9 mouse cellular contexts compared by ENCODE assay signal in genomic region chr11:18754732-18755525, GRCm38 (mm10).
DNase-seq lines count a peak whose midpoint lies in the region; ATAC-seq and TF ChIP-seq lines count a peak whose summit lies in the region.
"Had no signal": no experiment of that assay in that cellular context is flagged by ENCODE, and none has a peak within 500 bp of the region (broad histone marks: within the 10 kb centered on the region; RNA-seq: fewer than 3 reads in every experiment).

No protein-coding gene starts in this region.

- peak overlapping the region; percentile 56 for H3K4me2 ChIP-seq in lung, embryonic 14.5 days
- peak overlapping the region; percentile 55 for H3K4me2 ChIP-seq in stomach, embryonic 16.5 days (ENCODE audit: low read depth, low read length)

- peak overlapping the region; percentile 79 for H3K27ac ChIP-seq in lung, embryonic 14.5 days (ENCODE audit: low read depth)
- peak overlapping the region; percentile 58; the same call in 1 of the 2 replicates for H3K27ac ChIP-seq in limb, embryonic 10.5 days
- H3K27ac ChIP-seq in stomach, embryonic 16.5 days (ENCODE audit: low read length), result peak overlapping the region; percentile 94

- peak overlapping the region; percentile 21 for H3K9ac ChIP-seq in lung, embryonic 14.5 days
- peak overlapping the region; percentile 57 for H3K9ac ChIP-seq in stomach, embryonic 16.5 days (ENCODE audit: low read length)

- 16% methylated on average over 9 of the region's 9 CpGs for WGBS in lung, embryonic 14.5 days
- 43% methylated on average over 9 of the region's 9 CpGs for whole genome bisulfite sequencing in limb, embryonic 10.5 days
- WGBS in stomach, embryonic 16.5 days, result 19% methylated on average over 9 of the region's 9 CpGs

- DNase-seq in cerebellum, postnatal 4 days (ENCODE audit: low spot score in 2 of 2), result no peak
- DNase-seq in lung, embryonic 14.5 days, result peak; percentile 71
- DNase-seq in lung, postnatal 36 days, result no peak
- peak; percentile 34 for DNase-seq in limb, embryonic 10.5 days (ENCODE audit: low spot score)
- no peak for DNase-seq in right cerebral cortex, postnatal 14 days
- DNase-seq: thymus, postnatal 14 days had no signal

- 0 out of 2 replicates have a peak, but pooled peaks have one; percentile 7 for ATAC-seq in cerebellum, adult (ENCODE audit: insufficient number of reproducible peaks, low FRiP score, low TSS enrichment)
- ATAC-seq in lung, embryonic 14.5 days (ENCODE audit: insufficient read depth), result peak; percentile 51; the same call in 1 of the 2 replicates
- peak; percentile 42 for ATAC-seq in stomach, embryonic 16.5 days (ENCODE audit: insufficient read depth, low FRiP score)
- ATAC-seq in megakaryocyte, adult 5-6 weeks (ENCODE audit: poor library complexity, severe bottlenecking), result no peak

- peak overlapping the region; percentile 3; the same call in 1 of the 2 replicates for H3K4me3 ChIP-seq in lung, embryonic 14.5 days (ENCODE audit: low read depth, low read length)
- no peak overlapping the region for H3K4me3 ChIP-seq in limb, embryonic 10.5 days
- H3K4me3 ChIP-seq in stomach, embryonic 16.5 days (replicated peaks; ENCODE audit: low read length), result peak overlapping the region; percentile 37

- no peaks in the 10 kb centered on the region for H3K36me3 ChIP-seq in lung, embryonic 14.5 days (ENCODE audit: insufficient read depth)
- no peaks in the 10 kb centered on the region for H3K36me3 ChIP-seq in limb, embryonic 10.5 days
- H3K36me3 ChIP-seq in stomach, embryonic 16.5 days (ENCODE audit: control insufficient read depth, insufficient read depth, low read length), result no peaks in the 10 kb centered on the region

- TF ChIP-seq CTCF in lung, embryonic 14.5 days (IDR thresholded peaks at IDR 0.05; ENCODE audit: low read depth), result no peak

- no peaks in the 10 kb centered on the region for H3K9me3 ChIP-seq in lung, embryonic 14.5 days (ENCODE audit: low read depth, low read length)
- no peaks in the 10 kb centered on the region for H3K9me3 ChIP-seq in limb, embryonic 10.5 days (replicated peaks)
- H3K9me3 ChIP-seq in stomach, embryonic 16.5 days (replicated peaks; ENCODE audit: control insufficient read depth, low read length), result no peaks in the 10 kb centered on the region

- H3K27me3 ChIP-seq in lung, embryonic 14.5 days (ENCODE audit: insufficient read depth, low read length), result no peaks in the 10 kb centered on the region
- peaks cover 36% of the 10 kb centered on the region for H3K27me3 ChIP-seq in limb, embryonic 10.5 days (ENCODE audit: low read depth, poor library complexity, severe bottlenecking)
- no peaks in the 10 kb centered on the region for H3K27me3 ChIP-seq in stomach, embryonic 16.5 days (ENCODE audit: control insufficient read depth, insufficient read depth, low read length)

- H3K4me1 ChIP-seq in lung, embryonic 14.5 days (ENCODE audit: insufficient read depth), result peaks cover 27% of the 10 kb centered on the region
- peaks cover 75% of the 10 kb centered on the region for H3K4me1 ChIP-seq in limb, embryonic 10.5 days
- H3K4me1 ChIP-seq in stomach, embryonic 16.5 days (ENCODE audit: control insufficient read depth, insufficient read depth, low read length), result peaks cover 15% of the 10 kb centered on the region

Comparison
In these comparisons a context has a peak if more than half of its experiments do, and no peak if none do; other contexts are left out.
1. DNase-seq: peak in lung, embryonic 14.5 days (single experiment) and limb, embryonic 10.5 days (single experiment); none in cerebellum, postnatal 4 days (0 of 2), lung, postnatal 36 days (single experiment) and right cerebral cortex, postnatal 14 days (single experiment).
2. Peak in every context shown above with its lines, with median percentiles within 50 percentile points of each other: H3K27ac ChIP-seq.